Mouse (Mus musculus): ENCODE data around the gene Zfp616.

DNA sequence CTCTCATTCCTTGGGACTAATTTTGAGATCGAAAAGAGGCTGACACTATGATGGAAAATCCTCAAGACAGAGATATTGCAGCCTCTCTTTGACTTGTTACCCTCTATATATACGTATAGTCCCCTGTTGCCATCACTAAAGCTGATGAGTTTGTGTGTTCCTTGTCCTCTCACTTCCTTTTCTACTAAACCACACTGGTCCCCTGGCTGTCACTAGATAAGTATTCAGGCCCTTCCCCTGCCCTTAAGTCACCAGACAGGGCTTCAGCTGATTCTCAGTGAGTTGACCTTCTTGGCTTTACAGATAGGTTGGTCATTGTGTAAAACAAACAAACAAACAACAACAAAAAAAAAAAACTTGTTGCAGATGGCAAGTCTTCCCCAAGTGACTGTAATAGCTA, 31.8 kb downstream of the Zfp616 start:
- no peak for TF ChIP-seq CTCF (IDR thresholded peaks at IDR 0.05)
- no peak for TF ChIP-seq EP300 (IDR thresholded peaks at IDR 0.05)
